Mouse (Mus musculus) spleen, adult 2 months (tissue): ENCODE data around the gene Rab30. TPM values are rescaled to one million over a fixed set of nuclear protein-coding genes. Genes with fewer than 3 reads are reported as not detected.
A peak's percentile ranks its signal among the peaks of the same experiment; 100 is the strongest.

ENCODE experiments used
- DNase-seq, 2 experiments: peaks; one replicate each; pipeline versions ENCODE4 v3.0.0 to v3.0.0-alpha.2; 2012 to 2021; ENCODE audit warnings: low spot score in 2 of 2, low read depth in 1 of 2
- H3K27ac ChIP-seq: fragments of 200-500 bp; 2 replicates; pipeline ENCODE4 v1.5.1; 2012; ENCODE audit warnings: low read length, inconsistent platforms; ENCODE audit not compliant: insufficient read depth
- H3K27me3 ChIP-seq: fragments of 200-500 bp; 2 replicates; pipeline ENCODE4 v1.6.1; 2012; ENCODE audit warnings: mild to moderate bottlenecking, moderate library complexity, low read length, inconsistent platforms; ENCODE audit not compliant: control insufficient read depth, insufficient read depth
- H3K36me3 ChIP-seq: fragments of 200-500 bp; 2 replicates; pipeline ENCODE4 v1.6.1; 2012; ENCODE audit warnings: mild to moderate bottlenecking, low read length, inconsistent platforms; ENCODE audit not compliant: control insufficient read depth, insufficient read depth
- H3K4me1 ChIP-seq: fragments of 200-500 bp; 2 replicates; pipeline ENCODE4 v1.6.1; 2011; ENCODE audit warnings: inconsistent platforms; ENCODE audit not compliant: control insufficient read depth, insufficient read depth, insufficient read length
- H3K4me3 ChIP-seq: fragments of 200-500 bp; 2 replicates; pipeline ENCODE4 v1.5.1; 2011; ENCODE audit warnings: mild to moderate bottlenecking, inconsistent platforms; ENCODE audit not compliant: insufficient read depth, insufficient read length; ENCODE audit errors: extremely low read depth
- CTCF ChIP-seq: fragments of 200-500 bp; IDR thresholded peaks from 2 replicates; pipeline ENCODE4 v1.5.1; 2011; ENCODE audit warnings: mild to moderate bottlenecking, inconsistent platforms; ENCODE audit not compliant: insufficient read depth, insufficient read length, insufficient replicate concordance; ENCODE audit errors: extremely low read depth
- POLR2A ChIP-seq: fragments of 200-500 bp; IDR thresholded peaks from 2 replicates; pipeline ENCODE4 v1.6.1; 2011; ENCODE audit warnings: low read depth, low read length, inconsistent platforms
- WGBS: fragments of 180-500 bp; shearing (Covaris S2); methylation state at CpG from one replicate; pipeline ENCODE4 v1.1.7; 2018; 5-methylcytosine and 5-hydroxymethylcytosine counted together
- polyA plus RNA-seq: library from polyadenylated mRNA; depleted of rRNA; stranded (reverse); fragments of >200 nt; gene quantifications from 2 replicates; pipeline ENCODE4 v1.2.3, GENCODE M21; 2012

Rab30 gene
- polyA plus RNA-seq, 1 experiment = 4.2 TPM

DNA sequence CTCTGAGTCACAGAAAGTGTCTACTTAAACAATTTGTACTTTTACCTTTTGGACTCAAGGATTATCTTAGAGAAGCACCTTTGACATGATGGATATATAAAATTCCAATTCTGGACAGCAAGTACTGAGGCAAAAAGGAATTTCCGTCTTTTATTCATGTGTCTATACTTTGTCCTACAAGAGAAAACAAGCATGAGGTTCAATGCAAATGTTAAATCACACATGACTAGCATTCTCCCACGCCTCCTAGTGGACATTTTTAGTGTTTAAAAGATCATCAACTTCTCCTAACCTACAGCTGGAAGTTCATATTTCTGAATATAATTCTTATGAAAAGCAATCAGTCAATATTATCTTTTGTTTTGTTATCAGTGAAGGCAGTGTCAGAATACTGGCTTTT is 125.1 kb downstream of the Rab30 start:
- WGBS = 39% methylated on average over 2 of the region's 2 CpGs
- Histone ChIP-seq H3K27ac (no peak overlapping the region), H3K36me3 (no peaks in the 10 kb centered on the region), H3K4me3 (no peak overlapping the region), H3K4me1 (no peaks in the 10 kb centered on the region), H3K27me3 (no peaks in the 10 kb centered on the region)
- no peak for DNase-seq
- TF ChIP-seq POLR2A (no peak), CTCF (no peak)

DNA sequence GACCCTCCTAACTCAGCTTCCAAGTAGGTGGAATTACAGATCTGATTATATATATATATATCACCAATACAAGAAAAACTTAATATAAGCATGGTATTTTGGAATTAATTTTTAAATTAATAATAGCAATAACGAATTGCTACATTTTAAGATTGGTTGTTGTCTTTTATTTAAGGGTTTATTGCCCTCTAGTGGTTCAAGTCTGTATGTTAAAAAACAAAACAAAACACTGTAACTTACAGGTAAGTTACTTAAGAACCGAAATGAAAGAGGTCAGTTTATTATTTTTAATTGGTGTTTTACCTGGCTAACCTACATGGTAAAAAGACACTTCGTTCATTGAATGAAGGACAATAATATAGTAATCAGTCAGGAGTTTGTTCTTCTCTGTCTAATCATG is 128.8 kb downstream of the Rab30 start:
- Histone ChIP-seq H3K36me3 (no peaks in the 10 kb centered on the region), H3K4me3 (no peak overlapping the region), H3K4me1 (no peaks in the 10 kb centered on the region), H3K27ac (no peak overlapping the region), H3K27me3 (no peaks in the 10 kb centered on the region)
- no peak for DNase-seq
- TF ChIP-seq POLR2A = no peak
- no peak for TF ChIP-seq CTCF
- 63% methylated on average over 3 of the region's 3 CpGs for WGBS

DNA sequence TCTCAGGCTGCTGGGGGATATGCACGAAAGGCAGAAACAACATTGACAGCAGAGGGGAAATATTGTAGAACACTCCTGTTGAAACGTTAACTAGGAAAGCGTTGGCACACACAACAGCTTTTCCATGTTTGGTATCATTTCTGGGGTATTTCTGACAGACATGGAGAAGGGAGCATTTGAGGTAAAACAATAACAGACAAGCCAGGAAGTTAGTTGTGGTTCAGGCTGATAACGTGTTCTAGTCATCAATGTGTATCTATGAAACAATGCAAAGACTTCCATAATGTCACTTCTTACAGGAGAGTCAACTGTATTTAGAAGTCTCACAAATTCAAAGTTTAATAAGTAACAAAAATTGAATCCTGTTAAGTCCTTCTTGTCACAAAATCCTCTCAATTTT is 130.2 kb downstream of the Rab30 start:
- 85% methylated on average over 4 of the region's 4 CpGs for WGBS

DNA sequence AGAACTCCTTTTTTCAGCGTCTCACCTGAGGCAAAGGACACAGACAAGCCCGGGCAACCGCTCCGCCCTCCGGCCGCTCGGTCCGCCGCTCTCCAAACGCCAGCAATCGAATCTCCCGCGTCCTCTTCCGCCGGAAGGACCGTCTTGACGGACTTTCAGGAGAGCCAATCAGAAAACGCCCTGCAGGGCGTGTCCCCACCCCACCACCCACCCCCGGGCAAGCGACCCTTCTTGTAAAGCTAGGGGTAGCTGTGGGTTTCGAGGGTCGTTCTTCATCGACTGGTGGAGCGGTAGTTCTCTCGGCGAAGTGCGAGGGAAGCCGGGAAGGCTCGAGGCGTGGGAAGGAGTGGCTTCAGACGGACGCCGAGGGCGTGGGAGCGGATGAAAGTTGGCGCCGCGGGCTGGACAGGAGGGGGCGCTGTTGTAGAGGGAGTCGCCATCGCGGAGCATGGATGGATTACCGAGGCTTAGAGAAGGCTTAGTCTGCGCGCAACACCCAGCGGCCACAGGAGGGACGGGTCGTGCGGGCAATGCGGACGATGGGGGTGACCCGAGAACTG is 132.8 kb downstream of the Rab30 start, which contains the start of the genes Ddias and Prcp:
Ddias (minus strand) TSS at position 132 of the 560 bp plus-strand sequence.
Prcp (plus strand) TSS at position 355 of the 560 bp plus-strand sequence.
- H3K36me3 ChIP-seq = no peaks in the 10 kb centered on the region
- TF ChIP-seq CTCF (peak; percentile 93), POLR2A (no peak)
- H3K27me3 ChIP-seq = no peaks in the 10 kb centered on the region
- DNase-seq = peak; percentile 89 to 90
- peak within 1 kb of the TSS; percentile 88 for H3K4me3 ChIP-seq
- WGBS = under 1% methylated on average over 53 of the region's 53 CpGs
- peak within 1 kb of the TSS; percentile 99 for H3K27ac ChIP-seq
- peaks cover under 1% of the 10 kb centered on the region for H3K4me1 ChIP-seq

More for the DNA sequence above, 130.2 kb downstream of the Rab30 start:
- no peak for DNase-seq
- TF ChIP-seq CTCF (no peak), POLR2A (no peak)
- no peaks in the 10 kb centered on the region for H3K27me3 ChIP-seq
- no peak overlapping the region for H3K27ac ChIP-seq
- H3K4me1 ChIP-seq = no peaks in the 10 kb centered on the region; the same call in 1 of the 2 replicates
- H3K4me3 ChIP-seq = no peak overlapping the region
- H3K36me3 ChIP-seq = no peaks in the 10 kb centered on the region

DNA sequence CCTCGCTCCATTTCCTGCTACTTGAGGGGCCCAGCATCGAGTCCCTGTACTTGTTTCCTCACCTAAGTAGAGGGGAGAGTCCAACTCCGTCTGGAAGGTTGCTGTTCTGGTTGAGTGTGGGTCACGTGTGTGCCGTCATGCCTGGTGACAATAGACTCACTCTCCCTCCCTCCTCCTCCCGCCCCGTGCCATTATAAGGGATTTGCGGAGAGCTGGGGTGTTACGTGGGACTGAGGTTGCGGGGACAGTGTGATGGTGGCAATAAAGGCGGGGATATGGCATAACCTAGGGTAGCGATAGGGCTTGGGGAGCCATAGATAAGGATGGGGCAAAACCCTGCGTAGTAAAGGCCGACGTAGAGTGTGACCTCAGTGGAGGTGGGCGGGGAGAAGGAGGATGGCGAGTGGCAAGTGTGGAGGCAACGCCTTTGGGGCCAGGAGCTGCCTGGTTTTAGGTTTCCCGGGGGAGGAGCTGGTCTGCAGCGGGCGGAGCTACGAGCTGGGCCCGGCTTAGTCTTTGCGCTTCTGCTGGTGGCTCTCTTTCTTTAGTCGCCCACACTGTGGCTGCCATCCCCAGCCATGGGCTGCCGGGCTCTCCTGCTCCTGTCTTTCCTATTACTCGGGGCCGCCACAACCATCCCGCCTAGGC is 133.5 kb downstream of the Rab30 start:
- no peaks in the 10 kb centered on the region for H3K36me3 ChIP-seq
- peaks cover 6% of the 10 kb centered on the region for H3K4me1 ChIP-seq
- under 1% methylated on average over 29 of the region's 29 CpGs for WGBS
- peak; percentile 44 for TF ChIP-seq POLR2A
- no peak for TF ChIP-seq CTCF
- no peaks in the 10 kb centered on the region for H3K27me3 ChIP-seq
- H3K4me3 ChIP-seq = peak overlapping the region; percentile 88
- peak overlapping the region; percentile 99 for H3K27ac ChIP-seq
- peak; percentile 90 to 93 for DNase-seq

DNA sequence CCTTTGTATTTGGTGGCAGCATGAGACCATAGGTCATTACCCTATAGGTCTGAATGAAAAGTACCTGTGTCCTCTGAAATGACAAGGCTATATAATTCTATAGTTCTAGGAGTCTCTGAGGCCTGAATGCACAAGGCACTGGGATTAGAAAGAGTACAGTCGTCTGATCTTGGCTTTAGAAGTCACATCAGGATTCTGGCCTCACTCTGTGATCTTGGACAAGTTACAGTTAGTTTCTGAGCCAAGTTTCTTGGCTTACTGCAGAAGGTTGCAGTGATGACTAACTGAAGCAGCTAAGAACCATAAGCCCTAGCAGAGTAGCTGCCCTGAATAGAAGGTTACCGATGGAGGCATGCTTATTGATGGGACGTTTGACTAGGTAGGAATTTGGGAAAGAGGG is 134.7 kb downstream of the Rab30 start:
- H3K27me3 ChIP-seq = no peaks in the 10 kb centered on the region
- DNase-seq = no peak
- H3K27ac ChIP-seq = peak overlapping the region; percentile 68; the same call in 1 of the 2 replicates
- H3K4me1 ChIP-seq = peaks cover 6% of the 10 kb centered on the region
- TF ChIP-seq CTCF = no peak
- no peak for TF ChIP-seq POLR2A
- H3K36me3 ChIP-seq = no peaks in the 10 kb centered on the region
- H3K4me3 ChIP-seq = peak overlapping the region; percentile 38
- WGBS = 15% methylated on average over 3 of the region's 3 CpGs

DNA sequence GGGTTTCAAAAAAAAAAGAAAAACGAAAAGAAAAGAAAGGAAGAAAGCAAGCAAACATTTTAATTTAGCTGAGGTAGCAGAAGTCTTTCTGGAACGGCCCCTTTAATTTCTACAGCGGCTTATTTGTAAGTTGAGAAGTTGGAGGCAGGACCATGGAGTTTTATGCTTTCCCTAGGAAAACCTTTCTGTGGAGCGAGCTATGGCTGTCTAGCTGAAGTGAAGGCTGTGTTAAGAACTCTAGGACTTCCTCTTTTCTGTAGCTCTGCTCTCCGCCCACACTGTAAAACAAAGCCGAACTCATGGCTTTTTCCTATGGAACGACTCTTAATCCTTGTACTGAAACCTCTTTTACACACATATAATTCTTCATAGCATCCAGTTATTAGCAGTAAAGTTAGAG is 135.1 kb downstream of the Rab30 start:
- H3K36me3 ChIP-seq = no peaks in the 10 kb centered on the region
- DNase-seq = no peak
- peaks cover 6% of the 10 kb centered on the region for H3K4me1 ChIP-seq
- peak overlapping the region; percentile 49 for H3K4me3 ChIP-seq
- 7% methylated on average over 7 of the region's 7 CpGs for WGBS
- TF ChIP-seq POLR2A (no peak), CTCF (no peak)
- no peaks in the 10 kb centered on the region for H3K27me3 ChIP-seq
- peak overlapping the region; percentile 81; the same call in 1 of the 2 replicates for H3K27ac ChIP-seq
